Mouse (Mus musculus): Measurements from ENCODE around the gene Cfap73.

Cfap73 gene

GRCm38 (mm10) chr5:120647814-120648491 lies 13.9 kb upstream of the Cfap73 start:
- DNase-seq (ENCODE audit: low spot score in 2 of 2) = no peak

- DNase-seq (ENCODE audit: low spot score in 2 of 2) = no peak
Measured at GRCm38 (mm10) chr5:120647361-120647760, 13.3 kb upstream of the Cfap73 start.

- DNase-seq (ENCODE audit: low spot score in 2 of 2) = no peak
Measured at GRCm38 (mm10) chr5:120645851-120646250, 11.8 kb upstream of the Cfap73 start.

DNA sequence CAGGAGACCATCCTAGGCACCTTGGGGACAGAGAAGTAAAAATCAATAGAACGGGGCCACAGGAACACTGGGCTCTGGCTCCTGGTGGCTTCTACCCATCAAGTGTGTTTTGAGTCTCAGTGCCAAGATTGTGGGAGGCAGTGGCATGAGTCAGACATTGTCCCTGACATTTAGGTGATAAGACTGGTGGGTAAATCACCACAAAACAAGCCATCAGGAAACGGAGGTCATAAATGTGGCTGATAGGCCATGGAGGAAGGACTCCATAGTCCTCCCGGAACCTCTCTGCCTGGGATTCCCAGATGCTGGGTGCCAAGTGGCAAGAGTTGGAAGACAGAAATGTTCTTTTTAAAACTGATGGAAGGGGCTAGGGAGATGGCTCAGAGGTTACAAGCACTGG lies 10.2 kb upstream of the Cfap73 start:
- no peak for DNase-seq (ENCODE audit: low spot score in 2 of 2)

DNA sequence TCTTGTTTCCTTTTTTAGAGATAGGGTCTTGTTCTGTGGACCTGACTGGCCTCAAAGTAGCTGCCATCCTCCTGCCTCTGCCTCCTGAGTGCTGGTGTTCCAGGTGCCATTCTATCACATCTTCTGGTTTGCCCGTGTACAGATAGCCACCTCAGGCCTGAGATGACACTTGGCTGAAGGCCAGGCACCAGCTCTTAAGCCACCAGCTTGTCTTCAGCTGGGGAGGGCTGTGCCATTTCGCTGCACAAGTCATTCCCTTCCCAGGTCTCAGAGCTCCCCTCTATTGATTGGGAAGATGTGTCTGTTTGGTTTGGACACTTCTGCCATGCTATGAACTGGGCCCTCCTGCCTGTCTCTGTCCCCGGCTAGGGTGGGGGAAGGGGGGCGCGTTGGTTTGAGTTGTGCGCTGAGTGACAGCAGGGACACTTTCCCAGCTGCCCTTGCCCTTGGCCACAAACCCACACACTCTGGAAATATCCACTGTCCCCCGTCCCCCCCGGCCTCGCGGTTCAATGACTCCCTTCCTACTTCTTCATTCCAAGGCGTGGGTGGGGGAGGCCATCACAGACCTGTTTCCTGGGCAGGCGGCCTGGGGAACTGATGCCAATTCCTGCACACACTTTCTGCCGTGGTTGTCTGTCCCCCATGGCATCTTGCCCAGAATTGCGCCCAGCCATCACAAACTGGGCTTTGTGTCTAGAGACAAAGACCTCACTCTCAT lies 9.5 kb upstream of the Cfap73 start:
- no peak for DNase-seq (ENCODE audit: low spot score in 2 of 2)

DNA sequence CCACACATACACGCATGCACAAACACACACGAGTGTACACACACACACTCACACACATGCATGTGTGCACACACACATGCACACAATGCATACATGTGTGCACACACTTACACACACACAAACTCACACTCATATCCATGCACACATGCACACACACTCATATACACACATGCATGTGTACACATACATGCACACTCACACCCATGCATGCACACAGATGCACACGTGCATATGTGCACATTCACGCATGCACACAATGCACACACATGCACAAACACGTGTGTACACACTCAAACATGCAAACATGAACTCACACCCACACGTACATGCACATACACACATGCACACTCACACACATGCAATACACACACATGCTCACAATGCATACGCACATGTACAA lies 6.1 kb upstream of the Cfap73 start:
- no peak for DNase-seq (ENCODE audit: low spot score in 2 of 2)

DNA sequence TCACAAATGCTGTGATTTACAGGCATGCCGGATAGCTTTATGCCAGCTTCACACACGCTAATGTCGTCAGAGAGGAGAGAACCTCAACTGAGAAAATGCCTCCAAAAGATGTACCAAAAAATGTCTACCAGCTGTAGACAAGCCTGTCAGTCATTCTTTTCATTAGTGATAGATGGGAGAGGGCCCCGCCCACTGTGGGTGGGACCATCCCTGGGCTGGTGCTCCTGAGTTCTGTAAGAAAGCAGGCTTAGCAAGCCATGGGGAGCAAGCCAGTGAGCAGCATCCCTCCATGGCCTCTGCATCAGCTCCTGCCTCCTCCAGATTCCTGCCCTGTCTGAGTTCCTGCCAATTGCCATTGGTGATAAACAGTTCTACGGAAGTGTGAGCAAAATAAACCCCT lies 1.6 kb upstream of the Cfap73 start:
- no peak for DNase-seq (ENCODE audit: low spot score in 2 of 2)

DNA sequence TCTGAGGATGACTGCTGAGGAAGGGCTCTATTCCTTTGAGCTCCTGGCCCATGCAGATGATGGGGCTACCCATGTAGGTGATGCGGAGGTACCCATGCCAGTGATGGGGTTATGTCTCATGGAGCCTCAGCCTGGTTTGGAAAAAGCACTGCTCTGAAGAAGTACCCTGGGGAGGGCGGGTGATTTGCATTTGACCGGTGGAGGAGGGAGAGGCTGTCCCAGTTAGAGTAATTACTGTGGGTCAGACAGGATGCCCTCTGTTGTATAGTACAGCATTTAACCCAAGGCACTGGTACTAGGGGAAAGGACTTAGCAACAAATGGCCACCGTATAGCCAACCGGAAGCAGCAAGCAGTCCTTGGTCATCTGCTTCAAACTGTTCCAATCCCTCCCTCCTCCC lies 825 bp upstream of the Cfap73 start:
- DNase-seq (ENCODE audit: low spot score in 2 of 2) = no peak

GRCm38 (mm10) chr5:120631892-120632291 lies 2.1 kb downstream of the Cfap73 start:
- DNase-seq (ENCODE audit: low spot score in 2 of 2) = no peak

DNA sequence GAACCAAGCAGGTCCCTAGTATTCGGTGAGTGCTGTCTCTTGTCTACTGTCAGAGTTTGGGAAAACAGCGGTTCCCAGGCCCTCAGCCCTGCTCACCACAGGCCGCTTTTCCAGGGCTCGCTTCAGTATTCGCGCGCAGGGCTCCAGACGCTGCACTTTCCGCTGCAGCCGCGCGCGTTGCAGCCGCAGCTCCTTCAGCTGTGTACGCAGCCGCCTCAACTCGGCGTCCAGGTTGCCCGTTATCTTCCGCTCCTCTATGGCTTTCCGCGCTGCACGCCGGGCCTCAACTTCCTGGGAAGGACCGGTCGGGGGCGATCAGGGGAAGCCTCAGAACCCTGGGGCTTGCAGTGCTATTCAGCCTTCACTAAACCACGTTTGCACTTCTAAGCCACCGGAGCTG lies 2.9 kb downstream of the Cfap73 start:
- no peak for DNase-seq (ENCODE audit: low spot score in 2 of 2)

GRCm38 (mm10) chr5:120628624-120629023 lies 5.4 kb downstream of the Cfap73 start:
- DNase-seq (ENCODE audit: low spot score in 2 of 2) = no peak

- no peak for DNase-seq (ENCODE audit: low spot score in 2 of 2)
Measured at GRCm38 (mm10) chr5:120627515-120628300, 6.3 kb downstream of the Cfap73 start.

DNA sequence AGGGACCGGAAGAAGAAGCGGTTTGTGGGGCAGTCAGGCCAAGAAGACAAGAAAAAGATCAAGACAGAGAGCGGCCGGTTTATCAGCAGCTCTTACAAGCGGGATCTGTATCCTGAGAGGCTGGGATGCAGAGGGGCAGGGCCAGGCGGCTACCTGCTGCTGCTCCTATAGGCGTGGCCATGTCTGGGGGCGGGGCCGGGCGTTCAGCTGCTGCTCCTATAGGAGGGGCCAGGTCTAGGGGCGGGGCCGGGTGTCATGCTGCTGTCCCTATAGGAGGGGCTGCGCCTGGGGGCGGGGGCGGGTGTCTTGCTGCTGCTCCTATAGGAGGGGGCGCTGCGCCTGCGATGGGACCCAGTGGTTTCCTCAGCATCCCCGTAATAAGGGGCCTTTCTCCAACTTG lies 7.6 kb downstream of the Cfap73 start:
- DNase-seq (ENCODE audit: low spot score in 2 of 2) = no peak

GRCm38 (mm10) chr5:120624427-120624826 lies 9.6 kb downstream of the Cfap73 start:
- DNase-seq (ENCODE audit: low spot score in 2 of 2) = no peak

DNA sequence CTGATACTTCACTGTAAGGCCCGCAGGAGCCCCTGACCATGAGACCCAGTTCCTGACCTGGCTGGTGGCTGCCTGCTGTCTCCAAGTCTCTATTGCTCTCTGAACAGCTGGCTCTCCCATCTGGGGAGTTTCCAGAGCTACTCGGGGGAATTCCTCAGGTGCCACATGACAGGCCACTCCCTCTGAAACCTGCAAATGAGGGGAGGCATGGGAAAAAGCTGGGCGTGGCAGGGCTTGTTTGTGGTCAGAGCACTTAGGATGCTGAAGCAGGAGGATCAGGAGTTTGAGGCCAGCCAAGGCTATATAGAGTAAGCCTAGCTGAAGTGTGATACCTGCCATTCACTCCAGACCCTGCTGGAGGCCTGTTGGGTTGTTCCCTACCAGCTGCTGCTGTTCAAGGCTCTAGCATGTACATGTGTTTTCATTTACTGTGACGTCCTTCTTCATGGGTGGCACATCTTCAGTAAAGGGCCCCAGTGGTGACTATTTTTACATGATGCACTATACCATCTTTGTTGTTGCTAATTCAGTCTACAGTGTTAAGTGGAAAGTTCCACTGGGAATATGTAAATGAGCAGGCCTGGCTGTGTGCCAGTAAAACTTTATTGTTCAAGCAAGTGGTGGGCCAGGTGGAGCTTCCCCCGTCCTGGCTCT lies 11.7 kb downstream of the Cfap73 start:
- no peak for DNase-seq (ENCODE audit: low spot score in 2 of 2)

DNA sequence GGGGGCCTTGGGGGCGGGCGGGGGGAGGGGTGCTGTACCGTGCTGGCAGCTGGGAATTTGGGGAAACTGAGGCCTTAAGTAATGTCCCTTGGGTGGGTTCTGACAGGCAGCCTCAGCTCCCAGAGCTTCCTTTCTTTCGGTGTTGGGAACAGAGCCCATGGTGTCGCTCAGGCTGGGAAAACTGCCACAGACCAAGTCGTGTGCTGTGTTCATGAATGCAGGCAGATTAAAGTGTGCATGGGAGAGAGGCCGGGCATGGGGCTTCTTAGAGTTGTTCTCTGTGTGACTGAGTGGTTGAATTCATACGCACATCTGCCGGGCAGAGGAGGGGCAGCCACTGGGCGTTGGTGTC lies 12.2 kb downstream of the Cfap73 start:
- no peak for DNase-seq (ENCODE audit: low spot score in 2 of 2)

DNA sequence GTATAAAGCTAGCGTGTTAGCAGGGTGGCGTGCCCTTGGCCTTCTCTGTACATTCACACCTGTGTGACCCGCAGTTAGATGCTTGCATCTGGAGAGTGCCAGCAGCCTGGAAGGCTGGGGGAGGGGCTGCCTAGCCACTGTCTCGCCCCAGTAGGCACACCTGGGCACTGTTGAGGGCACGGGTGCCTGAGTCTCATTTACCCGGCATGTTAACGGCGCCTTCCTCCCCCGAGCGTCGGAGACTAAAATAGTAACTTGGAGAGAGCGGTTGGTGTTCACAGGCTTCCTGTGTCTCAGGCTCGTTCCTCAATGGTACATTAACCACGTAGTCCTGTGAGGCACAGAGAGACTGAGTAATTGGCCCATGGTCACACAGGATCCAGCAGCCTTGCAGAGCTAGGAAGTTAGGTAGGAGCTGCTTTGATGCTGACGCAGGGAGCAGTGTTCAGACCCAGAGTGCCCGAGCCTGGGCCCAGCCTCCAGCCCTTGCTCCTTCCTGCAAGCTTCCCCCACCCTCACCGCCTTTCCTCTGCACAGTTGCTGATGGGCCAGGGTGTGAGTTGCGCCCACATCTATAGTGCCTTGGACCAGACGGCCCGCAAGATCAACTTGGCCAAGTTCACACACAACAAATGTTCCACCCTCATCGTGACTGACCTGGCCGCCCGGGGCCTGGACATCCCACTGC lies 12.8 kb downstream of the Cfap73 start:
- no peak for DNase-seq (ENCODE audit: low spot score in 2 of 2)

GRCm38 (mm10) chr5:120620375-120621077 lies 13.5 kb downstream of the Cfap73 start:
- peak; percentile 57 to 66 for DNase-seq (ENCODE audit: low spot score in 2 of 2)

- no peak for DNase-seq (ENCODE audit: low spot score in 2 of 2)
Measured at GRCm38 (mm10) chr5:120619201-120619600, 14.8 kb downstream of the Cfap73 start.

GRCm38 (mm10) chr5:120618778-120619177 lies 15.3 kb downstream of the Cfap73 start:
- DNase-seq (ENCODE audit: low spot score in 2 of 2) = no peak

- no peak for DNase-seq (ENCODE audit: low spot score in 2 of 2)
Measured at GRCm38 (mm10) chr5:120615903-120616302, 18.1 kb downstream of the Cfap73 start.

Measured in heart, adult 9 months (tissue).